9 mouse cellular contexts compared by ENCODE assay signal in genomic region chr16:35423250-35424139, GRCm38 (mm10). TPM values are rescaled to one million over a fixed set of nuclear protein-coding genes. Genes with fewer than 3 reads are reported as not detected.
DNase-seq lines count a peak whose midpoint lies in the region; ATAC-seq lines count a peak whose summit lies in the region.
"Had no signal": no experiment of that assay in that cellular context is flagged by ENCODE, and none has a peak within 500 bp of the region (broad histone marks: within the 10 kb centered on the region; RNA-seq: fewer than 3 reads in every experiment).

No protein-coding gene starts in this region.

- H3K27ac ChIP-seq in midbrain, embryonic 12.5 days (replicated peaks) = no peak overlapping the region
- no peak overlapping the region for H3K27ac ChIP-seq in midbrain, embryonic 11.5 days (ENCODE audit: low read depth, low read length)
- H3K27ac ChIP-seq in kidney, embryonic 15.5 days = peak overlapping the region; percentile 78
- peak overlapping the region; percentile 51 for H3K27ac ChIP-seq in neural tube, embryonic 15.5 days (replicated peaks)
- H3K27ac ChIP-seq: limb, embryonic 15.5 days had no signal

- WGBS in midbrain, embryonic 12.5 days = 49% methylated on average over 18 of the region's 18 CpGs
- 47% methylated on average over 18 of the region's 18 CpGs for WGBS in midbrain, embryonic 11.5 days
- WGBS in kidney, embryonic 15.5 days = 43% methylated on average over 18 of the region's 18 CpGs
- WGBS in neural tube, embryonic 15.5 days = 61% methylated on average over 18 of the region's 18 CpGs

- no peak for DNase-seq in midbrain, embryonic 11.5 days (ENCODE audit: low spot score, missing footprints)
- DNase-seq in cerebellum, postnatal 25 days = peak; percentile 31 to 52
- DNase-seq in heart, adult 9 months (ENCODE audit: low spot score in 2 of 2) = no peak
- DNase-seq in left cerebral cortex, postnatal 10 days (ENCODE audit: extremely low spot score in 1 of 2, low spot score in 2 of 2) = no peak
- no peak for DNase-seq in right cerebral cortex, postnatal 14 days

- peaks cover 8% of the 10 kb centered on the region; the same call in 1 of the 2 replicates for H3K4me1 ChIP-seq in midbrain, embryonic 12.5 days
- peaks cover 3% of the 10 kb centered on the region; the same call in 1 of the 2 replicates for H3K4me1 ChIP-seq in midbrain, embryonic 11.5 days (ENCODE audit: control insufficient read depth, insufficient read depth, low read length)
- peaks cover 35% of the 10 kb centered on the region for H3K4me1 ChIP-seq in kidney, embryonic 15.5 days
- peaks cover 14% of the 10 kb centered on the region for H3K4me1 ChIP-seq in neural tube, embryonic 15.5 days

- no peak overlapping the region for H3K9ac ChIP-seq in midbrain, embryonic 12.5 days (replicated peaks)
- no peak overlapping the region for H3K9ac ChIP-seq in midbrain, embryonic 11.5 days (ENCODE audit: low read length)
- no peak overlapping the region for H3K9ac ChIP-seq in kidney, embryonic 15.5 days
- H3K9ac ChIP-seq in neural tube, embryonic 15.5 days (replicated peaks) = no peak overlapping the region
- H3K9ac ChIP-seq: limb, embryonic 15.5 days had no signal

- H3K9me3 ChIP-seq in midbrain, embryonic 12.5 days = no peaks in the 10 kb centered on the region
- no peaks in the 10 kb centered on the region for H3K9me3 ChIP-seq in midbrain, embryonic 11.5 days (ENCODE audit: control insufficient read depth, low read length)
- no peaks in the 10 kb centered on the region for H3K9me3 ChIP-seq in kidney, embryonic 15.5 days (replicated peaks)
- no peaks in the 10 kb centered on the region for H3K9me3 ChIP-seq in neural tube, embryonic 15.5 days (replicated peaks)
- H3K9me3 ChIP-seq: limb, embryonic 15.5 days had no signal

- no peak overlapping the region for H3K4me3 ChIP-seq in midbrain, embryonic 12.5 days
- H3K4me3 ChIP-seq in midbrain, embryonic 11.5 days (ENCODE audit: low read depth, low read length) = no peak overlapping the region
- no peak overlapping the region for H3K4me3 ChIP-seq in kidney, embryonic 15.5 days (replicated peaks)
- no peak overlapping the region for H3K4me3 ChIP-seq in neural tube, embryonic 15.5 days (replicated peaks)
- H3K4me3 ChIP-seq: limb, embryonic 15.5 days had no signal

- H3K27me3 ChIP-seq in midbrain, embryonic 12.5 days = 0 out of 2 replicates have a peak, but pooled peaks cover 3% of the 10 kb centered on the region
- H3K27me3 ChIP-seq in midbrain, embryonic 11.5 days (ENCODE audit: control insufficient read depth, insufficient read depth, low read length) = no peaks in the 10 kb centered on the region
- no peaks in the 10 kb centered on the region for H3K27me3 ChIP-seq in kidney, embryonic 15.5 days
- H3K27me3 ChIP-seq in neural tube, embryonic 15.5 days (replicated peaks) = no peaks in the 10 kb centered on the region
- H3K27me3 ChIP-seq: limb, embryonic 15.5 days had no signal

- H3K4me2 ChIP-seq in midbrain, embryonic 12.5 days (replicated peaks) = peak overlapping the region; percentile 5
- H3K4me2 ChIP-seq in midbrain, embryonic 11.5 days = no peak overlapping the region
- H3K4me2 ChIP-seq in kidney, embryonic 15.5 days = peak overlapping the region; percentile 32
- H3K4me2 ChIP-seq in neural tube, embryonic 15.5 days = peak overlapping the region; percentile 2; the same call in 1 of the 2 replicates
- H3K4me2 ChIP-seq: limb, embryonic 15.5 days had no signal

- no peaks in the 10 kb centered on the region for H3K36me3 ChIP-seq in midbrain, embryonic 12.5 days
- H3K36me3 ChIP-seq in midbrain, embryonic 11.5 days (ENCODE audit: control insufficient read depth, insufficient read depth, low read length) = no peaks in the 10 kb centered on the region
- H3K36me3 ChIP-seq in kidney, embryonic 15.5 days = no peaks in the 10 kb centered on the region
- H3K36me3 ChIP-seq in neural tube, embryonic 15.5 days = no peaks in the 10 kb centered on the region

- intact Hi-C loops in left cerebral cortex, postnatal 10 days (cut with DNase I) = no loop called here

- ATAC-seq in midbrain, embryonic 12.5 days (ENCODE audit: low FRiP score, low read depth) = no peak
- no peak for ATAC-seq in midbrain, embryonic 11.5 days (ENCODE audit: low FRiP score)
- peak; percentile 88 for ATAC-seq in kidney, embryonic 15.5 days (replicated peaks; ENCODE audit: low FRiP score)
- 0 out of 2 replicates have a peak, but pooled peaks have one; percentile 61 for ATAC-seq in neural tube, embryonic 15.5 days (ENCODE audit: low FRiP score)

RNA-seq across cellular contexts. Expression of gene Sec22a, which starts 59.8 kb away (rescaled TPM):
- 41.6 and 42.0 TPM in 2 replicates for polyA plus RNA-seq in midbrain, embryonic 12.5 days (2016; fragmentation: Nextera tagmentation; extraction: Ambion mirVana)
- 40.5 and 43.0 TPM in 2 replicates for polyA plus RNA-seq in midbrain, embryonic 11.5 days (2014; fragmentation: Nextera tagmentation; extraction: Ambion mirVana)
- 48.9 and 51.8 TPM in 2 replicates for polyA plus RNA-seq in kidney, embryonic 15.5 days (2015; fragmentation: Nextera tagmentation; extraction: Ambion mirVana)
- polyA plus RNA-seq in neural tube, embryonic 15.5 days (2015; fragmentation: Nextera tagmentation; extraction: Ambion mirVana) = 38.8 and 39.5 TPM in 2 replicates
- total RNA-seq in left cerebral cortex, postnatal 10 days (2021) = 10 to 100 TPM; 18.7 to 21.0 TPM

Comparison
In these comparisons a context has a peak if more than half of its experiments do, and no peak if none do; other contexts are left out.
1. ATAC-seq: peak in kidney, embryonic 15.5 days (single experiment) and neural tube, embryonic 15.5 days (single experiment); none in midbrain, embryonic 12.5 days (single experiment) and midbrain, embryonic 11.5 days (single experiment).
2. H3K27ac ChIP-seq: peak in kidney, embryonic 15.5 days (single experiment) and neural tube, embryonic 15.5 days (single experiment); none in midbrain, embryonic 12.5 days (single experiment) and midbrain, embryonic 11.5 days (single experiment).
3. DNase-seq: peak in cerebellum, postnatal 25 days (2 of 2); none in midbrain, embryonic 11.5 days (single experiment), heart, adult 9 months (0 of 2), left cerebral cortex, postnatal 10 days (0 of 2) and right cerebral cortex, postnatal 14 days (single experiment).